Mouse (Mus musculus) cerebellum, postnatal 25 days (tissue): ENCODE measurements around the gene Kctd15.
A peak's percentile ranks its signal among the peaks of the same experiment; 100 is the strongest.

Experiments
- DNase-seq, 2 experiments: peaks; one replicate each; pipeline ENCODE4 v3.0.0; 2021; ENCODE audit warnings: mixed read lengths in 2 of 2

Gene Kctd15

DNA sequence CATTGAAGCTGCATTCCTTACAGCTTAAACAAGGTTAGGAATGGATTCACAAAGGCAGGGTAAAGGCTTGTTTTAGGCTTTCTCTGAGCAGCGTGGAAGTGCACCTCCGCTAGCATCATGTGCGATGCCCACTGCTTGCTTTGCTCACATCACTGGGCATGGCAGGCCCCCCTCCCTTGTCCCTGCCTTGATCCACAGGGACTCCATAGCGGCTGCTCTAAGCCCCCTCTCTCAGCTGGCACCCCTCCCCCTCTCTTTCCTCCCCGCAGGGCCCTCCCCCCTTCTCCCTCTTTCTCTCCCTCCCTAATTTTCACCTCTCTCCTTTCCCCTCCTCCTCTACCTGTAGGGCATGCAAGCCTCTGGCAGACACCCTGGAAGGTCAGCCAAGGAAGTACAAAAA is 5.7 kb upstream of the Kctd15 start:
- DNase-seq, result no peak

DNA sequence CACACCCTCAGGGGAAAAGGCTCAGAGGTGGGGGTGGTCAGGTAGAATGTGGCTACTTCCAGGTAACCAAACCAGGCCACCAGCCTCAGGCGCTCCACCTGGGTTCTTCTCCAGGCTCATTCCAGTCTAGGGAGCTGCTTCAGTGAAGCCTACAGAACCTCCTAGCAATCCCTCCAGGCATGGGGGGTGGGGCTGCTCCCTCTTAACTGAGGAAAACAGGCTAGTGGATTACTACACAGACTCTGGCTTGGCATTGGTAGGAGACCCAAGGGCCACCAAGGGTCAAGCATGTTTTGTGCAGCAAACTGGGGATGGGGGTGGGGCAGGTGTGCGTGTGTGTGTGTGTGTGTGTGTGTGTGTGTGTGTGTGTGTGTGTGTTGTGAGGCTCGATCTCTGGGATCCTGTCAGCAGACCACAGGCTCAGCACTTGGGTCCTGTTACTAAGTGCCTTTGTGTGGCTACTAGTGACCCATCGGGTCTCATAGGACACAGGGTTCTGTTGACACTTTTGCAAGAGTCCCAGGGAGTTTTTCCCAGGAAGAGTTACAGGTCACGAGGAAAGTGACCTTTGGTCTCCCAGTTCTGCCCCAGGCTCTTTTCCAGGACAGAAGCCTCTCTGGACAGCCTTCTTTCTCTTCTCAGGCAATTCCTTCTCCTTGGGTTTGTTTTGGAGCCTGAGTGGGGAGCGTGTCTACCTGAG is 3.0 kb upstream of the Kctd15 start:
- no peak for DNase-seq

DNA sequence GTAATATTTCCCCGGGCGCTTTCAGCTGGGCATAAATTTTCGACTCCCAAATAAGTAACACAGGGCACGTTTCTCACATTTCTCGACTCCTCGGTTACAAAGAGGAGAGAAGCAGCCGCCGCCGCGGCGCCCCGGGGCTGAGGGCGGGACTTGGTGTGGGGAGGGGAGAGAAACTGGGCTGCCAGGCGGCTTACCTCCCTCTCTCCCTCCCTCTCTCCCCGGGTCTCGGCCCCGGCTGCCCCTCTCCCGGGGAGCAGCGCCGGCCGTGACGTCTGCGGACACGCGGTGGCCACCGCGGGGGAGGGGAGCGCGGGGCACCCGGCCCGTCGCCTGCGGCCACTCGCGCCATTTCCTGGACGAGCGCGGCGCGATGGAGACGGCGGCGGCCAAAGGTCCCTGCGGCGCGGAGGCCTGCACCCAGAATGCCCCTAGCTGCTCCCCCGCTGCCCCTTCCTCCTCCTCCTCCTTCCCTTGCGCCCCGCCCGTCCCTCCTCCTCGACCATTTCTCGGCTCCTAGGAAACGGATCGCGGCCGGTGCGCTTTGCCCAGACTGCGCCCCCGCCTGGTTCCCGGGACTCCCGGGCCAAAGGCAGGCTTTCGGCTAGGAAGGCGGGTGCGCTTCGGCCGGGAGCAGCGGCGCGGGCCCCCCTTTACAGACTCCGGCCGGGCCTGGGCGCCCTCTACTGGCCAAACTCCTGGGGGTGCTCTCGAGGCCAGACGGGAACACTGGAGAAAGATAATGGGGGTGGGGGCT is 1.3 kb downstream of the Kctd15 start:
- DNase-seq, result peak; percentile 95 to 97

DNA sequence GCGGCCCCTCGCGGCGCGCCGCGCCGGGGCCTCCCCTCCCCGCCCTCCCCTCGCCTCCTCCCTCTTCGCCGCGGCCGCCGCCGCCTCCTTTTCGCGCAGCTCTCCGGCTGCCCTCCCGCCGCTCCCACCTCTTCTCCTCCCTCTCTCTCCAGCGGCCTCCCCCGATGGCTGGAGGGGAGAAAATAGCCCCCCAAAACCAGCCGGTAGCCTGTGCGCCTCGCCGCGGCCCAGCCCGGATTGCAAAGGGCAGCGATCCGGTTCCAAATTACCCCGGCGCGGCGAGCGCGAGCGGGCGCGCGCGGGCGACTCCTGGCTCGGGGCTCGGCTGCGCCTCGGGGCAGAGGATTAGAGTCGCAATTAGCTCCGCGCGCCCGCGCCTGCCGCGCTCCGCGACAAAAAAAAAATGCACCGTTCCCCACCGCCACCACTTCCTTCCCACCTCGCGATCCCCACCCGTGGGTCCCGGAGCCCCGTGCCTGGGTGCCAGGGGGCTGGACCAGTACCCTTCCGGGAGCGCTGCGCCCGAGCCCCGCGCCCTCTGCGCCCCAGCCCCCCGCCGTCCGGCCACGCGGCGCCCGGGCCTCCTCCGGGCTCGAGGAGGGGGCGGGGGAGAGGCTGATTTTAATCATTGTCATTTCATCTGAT is 2.0 kb downstream of the Kctd15 start:
- peak; percentile 76 to 82 for DNase-seq

DNA sequence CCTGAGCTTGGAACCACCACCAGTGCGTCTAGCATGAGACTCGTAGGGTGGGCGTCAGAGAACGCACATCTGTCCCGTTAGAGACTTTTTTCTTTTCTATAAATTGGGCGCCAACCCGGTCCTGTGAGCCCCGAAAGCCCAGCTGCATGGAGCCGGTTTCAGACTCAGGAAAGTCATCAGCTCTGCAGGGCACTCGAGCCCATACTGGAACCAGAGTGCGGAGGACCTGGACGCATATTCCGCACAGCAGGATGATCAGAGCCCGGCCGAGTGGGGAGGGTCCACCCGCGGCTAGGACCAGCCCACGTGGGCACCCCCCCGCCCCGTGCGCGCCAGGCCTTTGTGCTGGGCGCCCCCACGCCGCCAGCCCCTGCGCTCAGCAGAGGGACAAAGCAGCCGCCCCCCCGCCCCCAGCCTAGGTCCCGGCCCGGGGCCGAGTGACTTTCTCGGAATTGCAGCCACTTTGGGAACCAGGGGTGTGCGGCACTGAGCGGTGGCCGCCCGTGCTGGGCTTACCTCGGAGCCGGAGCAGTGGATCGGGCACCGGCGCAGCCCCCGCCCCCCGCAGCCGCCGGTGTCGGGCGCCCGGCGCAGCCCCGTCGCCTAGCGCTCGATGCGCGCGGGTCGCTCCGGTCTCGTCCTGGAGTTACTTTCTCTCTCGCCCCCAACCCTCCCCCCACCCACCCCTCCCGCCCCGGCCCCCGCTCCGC is 2.6 kb downstream of the Kctd15 start:
- DNase-seq, result peak; percentile 55 to 61

DNA sequence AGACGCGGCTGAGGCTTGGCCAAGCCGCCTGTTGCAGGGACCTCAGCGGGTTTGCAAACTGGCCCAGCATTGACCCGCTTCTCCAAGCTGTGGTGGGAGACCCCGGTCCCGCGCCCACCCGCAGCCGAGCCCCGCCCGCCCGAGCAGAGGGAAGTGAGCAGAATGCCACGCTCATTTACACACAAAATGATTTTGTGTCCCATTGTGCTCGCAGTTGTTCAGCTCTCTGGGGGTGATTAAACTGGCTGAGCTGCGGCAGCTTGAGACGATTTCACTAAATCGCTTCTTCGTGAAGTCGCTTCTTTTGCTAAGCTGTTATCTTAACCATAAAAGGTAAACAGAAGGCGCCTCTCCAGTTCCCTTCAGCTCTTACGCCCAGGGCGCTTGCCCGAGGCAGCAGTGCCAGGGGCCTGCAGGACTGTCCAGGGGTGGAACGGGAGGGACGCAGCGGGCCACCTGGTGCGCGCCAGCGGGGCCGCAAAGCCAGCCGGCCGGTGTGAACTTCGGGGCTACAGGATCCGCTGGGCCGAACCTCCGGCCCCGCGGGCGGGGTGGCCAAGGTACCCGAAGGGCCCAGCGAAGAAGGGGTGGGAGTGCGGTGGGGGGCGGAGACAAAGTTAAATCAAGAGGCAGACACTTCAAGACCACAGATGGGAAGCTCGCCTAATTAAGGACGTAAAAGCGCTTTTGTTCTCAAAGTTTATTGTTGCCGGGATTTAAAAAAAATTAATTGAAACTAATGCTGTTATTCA is 3.6 kb downstream of the Kctd15 start:
- peak; percentile 21 to 33 for DNase-seq

DNA sequence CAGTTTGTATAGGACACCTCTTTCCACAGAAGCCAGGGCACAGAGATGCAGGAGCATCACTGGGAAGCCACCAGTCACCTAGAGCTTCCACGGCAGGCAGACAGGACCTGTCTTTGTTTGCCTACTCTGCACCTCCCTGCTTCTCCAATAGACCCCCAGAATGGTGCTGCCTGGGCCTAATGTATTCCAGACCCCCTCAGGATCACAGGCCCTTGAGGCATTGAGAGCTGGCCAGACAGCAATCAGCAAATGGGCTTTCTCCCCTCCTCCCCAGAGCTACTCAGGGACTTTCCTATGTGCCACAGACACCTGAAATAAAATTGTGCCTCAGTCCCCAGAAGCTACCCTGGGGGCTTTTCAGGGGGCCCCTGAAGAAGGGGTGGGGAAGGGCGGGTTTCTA is 5.2 kb downstream of the Kctd15 start:
- DNase-seq, result no peak

DNA sequence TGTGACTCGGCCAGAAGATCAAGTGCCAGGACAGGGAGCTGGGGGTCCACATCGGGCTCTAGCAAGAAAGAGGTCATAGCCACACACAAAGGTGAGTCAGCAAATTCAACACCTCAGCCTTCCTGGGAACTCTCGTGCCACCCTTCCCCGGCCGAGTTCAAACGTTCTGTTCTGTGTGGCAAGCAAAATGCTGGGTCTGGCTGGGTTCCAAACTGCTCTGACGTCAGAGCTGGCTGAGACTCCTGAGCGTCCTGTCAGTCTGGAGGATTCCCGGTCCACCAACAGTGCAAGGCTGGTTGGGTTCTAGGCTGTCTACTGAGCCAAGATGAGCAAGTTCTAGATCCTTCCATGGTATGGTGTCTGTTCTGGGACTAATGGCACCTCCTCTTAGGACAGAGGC is 9.5 kb downstream of the Kctd15 start:
- DNase-seq, result peak; percentile 67 to 79

DNA sequence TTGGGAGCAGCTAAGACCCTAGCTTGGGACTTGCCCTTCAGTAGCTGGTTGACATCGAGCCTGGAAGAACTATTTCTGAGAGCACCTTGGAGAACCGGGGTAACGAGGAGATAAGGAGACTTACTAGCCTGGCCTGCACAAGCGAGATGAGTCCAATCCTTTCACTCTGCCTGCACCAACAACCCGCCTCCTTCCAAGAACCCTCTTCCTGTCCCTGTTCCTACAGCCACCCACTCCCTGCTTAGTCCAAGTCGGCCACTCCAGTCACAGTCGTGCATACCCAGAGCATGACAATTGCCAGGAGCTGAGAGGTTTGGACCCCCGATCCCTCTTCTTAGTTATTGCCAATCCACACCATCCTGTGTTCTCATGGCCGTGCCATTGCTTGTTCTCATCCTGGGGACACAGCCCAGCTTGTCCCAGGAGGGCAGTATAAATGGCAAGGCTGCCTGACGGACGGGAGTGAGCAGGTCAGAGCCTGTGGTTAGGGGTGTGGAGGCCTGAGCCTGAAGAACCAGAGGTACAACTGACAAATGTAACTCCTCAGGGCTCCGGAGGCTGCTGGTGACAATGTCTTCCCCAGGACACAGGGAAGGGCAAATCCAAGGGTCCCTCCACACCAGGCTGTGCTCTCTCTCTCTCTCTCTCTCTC is 10.3 kb downstream of the Kctd15 start:
- no peak for DNase-seq

DNA sequence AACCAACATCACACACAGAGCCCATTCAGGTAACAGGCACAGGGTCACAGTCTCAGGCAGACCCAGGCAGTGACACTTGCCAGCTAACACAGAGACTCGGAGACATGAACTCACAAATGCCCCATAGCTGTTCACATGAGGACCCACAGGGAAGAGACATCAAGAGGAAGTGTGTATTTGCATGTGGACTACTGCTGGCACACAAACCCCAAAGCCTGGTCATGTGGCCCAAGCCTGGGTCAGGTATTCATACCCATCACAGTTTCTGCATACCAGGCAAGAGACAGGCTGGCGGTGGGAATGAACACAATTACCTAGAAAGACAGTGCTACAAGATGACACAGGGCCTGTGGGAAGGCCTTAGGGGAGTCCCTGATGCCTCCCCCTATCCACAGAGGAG is 10.9 kb downstream of the Kctd15 start:
- DNase-seq, result no peak

DNA sequence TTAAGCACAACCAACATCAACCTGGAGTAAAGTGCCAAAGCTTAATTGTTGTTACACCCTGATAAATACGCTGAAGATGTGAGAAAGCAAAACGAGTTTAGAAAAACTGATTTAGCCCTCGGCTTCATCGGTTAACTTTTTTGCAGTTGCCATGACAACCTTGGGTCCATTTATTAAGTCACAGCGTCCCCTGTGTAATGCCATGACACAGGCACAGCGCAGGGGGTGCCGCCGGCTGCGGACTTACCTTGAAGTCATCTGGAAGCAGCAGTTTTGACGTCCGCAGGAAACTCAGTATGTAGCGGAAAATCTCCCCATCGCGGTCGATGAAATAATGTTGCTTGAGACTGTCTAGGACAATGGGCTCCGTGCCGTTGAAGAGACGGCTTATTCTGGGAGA is 11.9 kb downstream of the Kctd15 start:
- no peak for DNase-seq

DNA sequence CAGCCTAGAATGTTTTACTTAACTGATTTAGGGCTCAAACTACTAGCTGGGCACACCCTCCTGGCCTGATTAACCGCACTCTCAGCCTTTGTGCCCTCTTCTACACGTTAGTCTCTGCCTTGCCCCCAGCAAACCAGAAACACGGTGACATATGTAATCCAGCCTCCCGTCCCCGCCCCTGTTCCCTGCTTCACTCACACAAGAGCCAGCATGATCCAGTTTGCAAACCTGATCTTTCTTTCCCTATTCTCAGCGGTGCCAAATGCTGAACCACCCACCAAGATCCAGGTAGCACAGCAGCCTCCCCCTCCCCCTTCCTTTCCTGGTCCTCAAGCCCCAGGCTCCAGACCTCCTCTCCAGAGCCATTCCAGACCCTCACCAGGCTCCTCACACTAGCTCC is 13.2 kb downstream of the Kctd15 start:
- DNase-seq, result no peak

DNA sequence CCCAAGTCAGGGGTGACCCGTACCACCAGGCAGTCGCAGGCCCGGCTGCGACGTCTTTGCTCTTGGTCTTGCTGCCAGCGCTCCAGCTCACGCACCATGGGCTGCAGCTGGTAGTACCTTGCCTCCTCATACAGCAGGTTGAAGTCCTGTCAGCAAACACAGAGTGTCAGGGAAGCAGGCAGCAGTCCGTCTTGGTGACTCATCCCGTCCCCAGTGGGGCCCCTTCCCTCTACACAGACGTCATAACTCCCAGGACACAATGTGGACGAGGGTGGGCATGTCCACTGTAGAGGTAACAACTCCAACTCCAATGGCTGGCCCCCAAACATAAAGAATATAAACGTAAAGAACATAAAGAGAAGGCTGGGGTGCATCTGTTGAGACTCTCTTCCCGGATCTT is 14.6 kb downstream of the Kctd15 start:
- no peak for DNase-seq

DNA sequence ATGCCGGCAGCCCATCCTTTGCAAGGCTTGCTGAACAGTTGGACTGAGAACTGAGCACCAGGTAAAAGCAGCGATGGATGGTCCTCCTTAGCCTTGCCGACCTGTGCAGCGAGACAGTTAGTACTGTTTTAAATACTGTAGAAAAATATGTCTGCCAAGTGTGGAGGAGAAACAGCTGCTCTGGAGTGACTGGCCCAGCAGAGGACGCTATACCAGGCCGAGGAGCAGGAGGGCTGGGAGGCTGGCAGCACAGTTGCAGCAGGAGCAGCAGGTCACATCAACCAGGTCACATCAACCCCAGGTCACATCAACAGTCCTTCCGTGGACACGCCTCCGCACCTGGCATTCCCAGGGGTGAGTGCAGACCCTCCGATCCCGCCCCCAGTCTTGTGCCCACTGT is 16.7 kb downstream of the Kctd15 start:
- DNase-seq, result no peak

DNA sequence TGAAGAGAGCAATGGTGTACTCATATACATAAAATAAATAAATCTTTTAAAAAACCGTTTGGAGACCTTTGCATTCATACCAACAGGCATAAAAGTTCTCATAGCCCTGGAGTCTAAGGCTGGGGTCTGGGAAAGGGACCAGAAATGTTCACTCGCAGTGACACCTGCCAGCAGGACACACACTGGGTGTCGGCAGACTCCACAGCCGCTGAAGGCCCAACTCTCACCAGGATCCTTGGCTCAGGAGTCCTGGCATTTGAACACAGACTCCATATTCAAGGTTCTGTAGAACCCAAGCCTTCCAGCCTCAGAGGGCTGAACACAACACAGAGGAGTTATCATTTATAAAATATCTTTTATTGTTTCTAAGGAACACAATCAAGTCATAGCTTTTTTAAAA is 19.9 kb downstream of the Kctd15 start:
- DNase-seq, result peak; percentile 45 to 60

DNA sequence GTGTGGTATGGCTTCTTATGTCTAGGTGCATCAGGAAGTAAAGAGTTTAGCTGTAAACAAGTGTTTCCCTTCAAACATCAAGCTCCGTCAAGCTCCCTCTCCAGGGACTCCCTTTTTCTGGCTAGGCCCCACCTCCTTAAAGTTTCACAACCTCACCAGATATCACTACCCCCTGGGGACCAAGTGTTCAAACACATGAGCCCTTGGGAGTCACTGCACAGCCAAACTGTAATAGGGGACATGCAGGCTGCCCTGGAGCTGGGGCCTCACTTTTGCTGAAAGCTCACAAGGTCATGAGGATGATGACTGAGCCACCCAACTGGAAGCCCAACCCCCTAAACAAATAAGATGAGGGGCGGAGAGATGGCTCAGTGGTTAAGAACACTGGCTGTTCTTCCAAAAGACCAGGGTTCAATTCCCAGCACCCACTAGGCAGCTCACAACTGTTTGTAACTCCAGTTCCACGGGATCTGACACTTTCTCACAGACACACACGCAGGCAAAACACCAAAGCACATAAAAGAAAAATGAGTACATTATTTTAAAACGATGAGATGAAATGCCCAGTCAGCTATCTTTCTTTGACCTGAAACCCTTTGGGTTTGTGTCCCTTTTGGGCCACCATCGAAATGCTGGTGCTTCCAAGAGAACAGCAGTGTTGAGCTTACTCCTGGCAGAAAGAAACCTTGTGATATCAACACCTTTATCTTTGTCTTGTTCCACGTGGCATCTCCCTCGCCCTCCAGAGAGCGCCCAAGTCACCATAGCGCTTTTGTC is 23.4 kb downstream of the Kctd15 start:
- no peak for DNase-seq

DNA sequence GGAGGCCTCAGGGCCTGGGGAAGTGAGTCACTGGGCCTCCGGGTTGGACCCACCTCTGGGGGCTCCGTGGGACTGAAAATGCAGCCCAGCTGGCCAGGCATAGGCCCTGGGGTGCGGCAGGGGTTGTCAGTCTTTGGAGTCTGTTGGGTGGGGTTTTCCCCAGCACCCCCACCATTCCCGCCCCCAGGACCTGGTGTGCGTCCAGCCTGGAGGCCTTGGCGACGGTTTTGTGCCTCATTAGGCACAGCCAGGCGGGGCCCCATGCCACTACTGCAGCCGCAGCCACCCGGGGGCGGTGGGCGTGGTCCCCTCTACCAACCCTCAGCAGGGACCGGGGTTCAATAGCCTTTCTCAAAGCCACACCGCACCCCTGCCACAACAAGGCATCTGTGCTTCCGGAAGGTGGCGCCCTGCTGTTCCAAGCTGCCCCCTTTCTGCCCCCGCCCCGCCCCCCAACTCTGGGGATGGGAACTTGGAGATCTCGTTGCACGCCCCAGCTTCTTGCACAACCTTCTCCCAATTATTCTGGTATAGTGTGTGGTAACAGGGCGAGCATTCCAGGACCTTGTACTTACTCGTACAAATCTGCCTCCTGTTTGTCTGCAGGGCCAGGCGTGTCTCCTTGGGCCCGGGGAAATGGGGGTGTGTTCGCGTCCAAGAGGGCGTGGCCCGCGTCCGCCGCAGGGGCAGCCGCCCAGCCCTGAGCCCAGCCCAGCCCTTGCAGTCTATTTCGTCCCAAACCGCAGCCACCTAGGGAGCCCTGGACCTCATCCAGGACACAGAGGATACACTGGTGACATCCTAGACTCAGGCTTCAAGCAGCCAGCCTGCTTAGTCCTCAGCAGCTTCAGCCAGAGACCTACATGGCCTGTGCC is 26.1 kb downstream of the Kctd15 start:
- DNase-seq, result peak; percentile 20 to 50

DNA sequence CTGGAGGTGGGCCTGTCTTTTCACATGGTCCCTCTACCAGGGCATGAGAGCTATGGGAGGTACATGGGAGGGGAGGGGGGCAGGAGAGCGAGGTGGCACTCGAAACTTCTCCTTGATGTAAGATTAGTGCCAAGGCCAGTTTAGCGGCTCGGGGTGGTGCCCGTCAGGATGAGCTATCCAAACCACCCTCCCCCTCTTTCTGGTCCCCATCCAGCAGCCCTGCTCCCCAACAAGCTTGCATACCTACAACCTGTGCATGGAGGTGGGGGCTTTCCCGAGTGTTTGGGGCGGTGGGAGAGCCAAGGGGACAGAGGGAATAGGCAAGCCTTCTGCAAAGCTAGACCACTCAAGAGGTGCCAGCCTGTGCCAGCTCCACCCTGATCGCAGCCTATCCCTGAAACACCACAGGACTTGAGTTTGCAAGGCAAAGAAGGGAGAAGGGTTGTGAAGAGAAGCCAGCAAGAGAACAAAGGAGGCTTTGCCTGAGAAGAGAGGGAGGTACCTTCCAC is 26.8 kb downstream of the Kctd15 start:
- no peak for DNase-seq

DNA sequence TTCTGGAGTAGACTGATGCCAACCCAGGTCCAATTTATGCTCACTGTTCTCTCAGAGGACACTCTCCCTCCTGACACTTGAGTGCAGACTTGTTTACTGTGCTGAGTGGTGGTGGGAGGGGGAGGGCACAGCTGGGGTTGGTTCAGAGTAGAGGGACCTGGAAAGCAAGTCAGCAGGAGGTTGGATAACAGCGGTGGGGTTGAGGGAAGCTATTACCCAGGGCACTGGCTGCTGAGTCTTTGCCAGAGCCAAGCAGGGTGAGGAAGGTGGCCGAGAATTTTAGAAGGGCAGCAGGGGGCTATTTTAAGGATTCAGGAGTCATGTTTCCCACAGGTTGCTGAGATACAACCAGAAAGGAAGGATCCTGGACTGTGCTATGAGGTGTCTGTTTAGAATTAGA is 36.1 kb downstream of the Kctd15 start:
- DNase-seq, result no peak
